Mouse (Mus musculus) hindbrain, embryonic 13.5 days (tissue): ENCODE data around the gene Sptssb. TPM values are rescaled to one million over a fixed set of nuclear protein-coding genes. Genes with fewer than 3 reads are reported as not detected.

Experiments used
- ATAC-seq: fragments of 200-750 bp; cut with Nextera tagmentation; 2 replicates; pipeline ENCODE4 v1.8.0; 2017; ENCODE audit warnings: moderate TSS enrichment; ENCODE audit not compliant: low FRiP score
- H3K27ac ChIP-seq: fragments of 300-500 bp; sonication (generic); 2 replicates; pipeline ENCODE4 v1.5.1; 2015; ENCODE audit warnings: inconsistent platforms, mild to moderate bottlenecking, moderate library complexity
- H3K27me3 ChIP-seq: fragments of 300-500 bp; sonication (generic); 2 replicates; pipeline ENCODE4 v1.6.1; 2015; ENCODE audit warnings: mild to moderate bottlenecking, inconsistent platforms
- H3K36me3 ChIP-seq: fragments of 300-500 bp; sonication (generic); 2 replicates; pipeline ENCODE4 v1.6.1; 2015; ENCODE audit warnings: mild to moderate bottlenecking, inconsistent platforms
- H3K4me1 ChIP-seq: fragments of 300-500 bp; sonication (generic); replicated peaks from 2 replicates; pipeline ENCODE4 v1.6.1; 2015; ENCODE audit warnings: inconsistent platforms
- H3K4me2 ChIP-seq: fragments of 300-500 bp; sonication (generic); 2 replicates; pipeline ENCODE4 v1.6.1; 2015; ENCODE audit warnings: inconsistent platforms, mild to moderate bottlenecking, moderate library complexity
- H3K4me3 ChIP-seq: fragments of 300-500 bp; sonication (generic); 2 replicates; pipeline ENCODE4 v1.5.1; 2015; ENCODE audit warnings: mild to moderate bottlenecking, inconsistent platforms
- H3K9ac ChIP-seq: fragments of 300-500 bp; sonication (generic); 2 replicates; pipeline ENCODE4 v1.6.1; 2015; ENCODE audit warnings: mild to moderate bottlenecking, inconsistent platforms
- H3K9me3 ChIP-seq: fragments of 300-500 bp; sonication (generic); 2 replicates; pipeline ENCODE4 v1.6.1; 2016; ENCODE audit warnings: inconsistent platforms
- WGBS: fragments of 180-500 bp; shearing (Covaris S2); methylation state at CpG from one replicate; pipeline ENCODE4 v1.1.7; 2015; 5-methylcytosine and 5-hydroxymethylcytosine counted together
- polyA plus RNA-seq: library from polyadenylated mRNA; unstranded; fragments of >200 nt; fragmentation: Nextera tagmentation; extraction: Ambion mirVana; gene quantifications from 2 replicates; pipeline ENCODE4 v1.2.1, GENCODE M21; 2015

The Sptssb gene
- polyA plus RNA-seq, 1 experiment from 2014 or later, result 0.36 TPM

- H3K4me3 ChIP-seq, result no peak overlapping the region
- no peaks in the 10 kb centered on the region for H3K27me3 ChIP-seq
- no peaks in the 10 kb centered on the region for H3K9me3 ChIP-seq
- no peak overlapping the region for H3K4me2 ChIP-seq
- no peak overlapping the region for H3K27ac ChIP-seq
- ATAC-seq, result no peak
- no peaks in the 10 kb centered on the region for H3K4me1 ChIP-seq
- H3K36me3 ChIP-seq, result no peaks in the 10 kb centered on the region
- 71% methylated on average over 1 of the region's 1 CpGs for WGBS
- H3K9ac ChIP-seq, result no peak overlapping the region
These were observed 24.0 kb upstream of the Sptssb start for GRCm38 (mm10) chr3:69883710-69884109.

- Histone ChIP-seq H3K27me3 (no peaks in the 10 kb centered on the region), H3K4me2 (no peak overlapping the region), H3K9ac (no peak overlapping the region), H3K36me3 (no peaks in the 10 kb centered on the region), H3K4me1 (no peaks in the 10 kb centered on the region), H3K27ac (no peak overlapping the region), H3K4me3 (no peak overlapping the region), H3K9me3 (no peaks in the 10 kb centered on the region)
- ATAC-seq, result no peak
- 93% methylated on average over 2 of the region's 2 CpGs for WGBS
These were observed 17.8 kb upstream of the Sptssb start for GRCm38 (mm10) chr3:69877538-69877937.

- H3K9me3 ChIP-seq, result no peaks in the 10 kb centered on the region
- WGBS, result 92% methylated on average over 3 of the region's 3 CpGs
- H3K9ac ChIP-seq, result no peak overlapping the region
- H3K27me3 ChIP-seq, result no peaks in the 10 kb centered on the region
- no peaks in the 10 kb centered on the region for H3K4me1 ChIP-seq
- H3K36me3 ChIP-seq, result no peaks in the 10 kb centered on the region
- H3K4me2 ChIP-seq, result no peak overlapping the region
- no peak overlapping the region for H3K27ac ChIP-seq
- no peak overlapping the region for H3K4me3 ChIP-seq
- no peak for ATAC-seq
These were observed 15.0 kb upstream of the Sptssb start for GRCm38 (mm10) chr3:69874721-69875120.

- H3K4me2 ChIP-seq, result no peak overlapping the region
- no peak overlapping the region for H3K4me3 ChIP-seq
- H3K36me3 ChIP-seq, result no peaks in the 10 kb centered on the region
- no peak for ATAC-seq
- no peaks in the 10 kb centered on the region for H3K9me3 ChIP-seq
- no peaks in the 10 kb centered on the region for H3K4me1 ChIP-seq
- 85% methylated on average over 6 of the region's 6 CpGs for WGBS
- H3K27ac ChIP-seq, result no peak overlapping the region
- H3K27me3 ChIP-seq, result no peaks in the 10 kb centered on the region
- H3K9ac ChIP-seq, result no peak overlapping the region
These were observed 13.1 kb upstream of the Sptssb start for GRCm38 (mm10) chr3:69872661-69873327.

- Histone ChIP-seq H3K9ac (no peak overlapping the region), H3K4me1 (no peaks in the 10 kb centered on the region), H3K4me3 (no peak overlapping the region), H3K4me2 (no peak overlapping the region), H3K36me3 (no peaks in the 10 kb centered on the region), H3K27ac (no peak overlapping the region), H3K9me3 (no peaks in the 10 kb centered on the region), H3K27me3 (no peaks in the 10 kb centered on the region)
- ATAC-seq, result no peak
- WGBS, result 87% methylated on average over 14 of the region's 14 CpGs
These were observed 11.4 kb upstream of the Sptssb start for GRCm38 (mm10) chr3:69871174-69871573.

GRCm38 (mm10) chr3:69869702-69870101, 10.0 kb upstream of the Sptssb start:
- Histone ChIP-seq H3K4me2 (no peak overlapping the region), H3K9me3 (no peaks in the 10 kb centered on the region), H3K4me3 (no peak overlapping the region), H3K4me1 (no peaks in the 10 kb centered on the region), H3K27ac (no peak overlapping the region), H3K27me3 (no peaks in the 10 kb centered on the region), H3K9ac (no peak overlapping the region), H3K36me3 (no peaks in the 10 kb centered on the region)
- no peak for ATAC-seq
- WGBS, result 84% methylated on average over 8 of the region's 8 CpGs

GRCm38 (mm10) chr3:69861789-69862395, 2.2 kb upstream of the Sptssb start:
- no peak overlapping the region for H3K27ac ChIP-seq
- no peaks in the 10 kb centered on the region for H3K9me3 ChIP-seq
- WGBS, result 65% methylated on average over 9 of the region's 9 CpGs
- H3K9ac ChIP-seq, result peak overlapping the region; percentile 71; the same call in 1 of the 2 replicates
- ATAC-seq, result no peak
- peak overlapping the region; percentile 96 for H3K4me2 ChIP-seq
- H3K4me3 ChIP-seq, result peak overlapping the region; percentile 55
- no peaks in the 10 kb centered on the region for H3K36me3 ChIP-seq
- H3K4me1 ChIP-seq, result peaks cover 21% of the 10 kb centered on the region
- peaks cover 14% of the 10 kb centered on the region for H3K27me3 ChIP-seq

- peak overlapping the region; percentile 71 for H3K9ac ChIP-seq
- peaks cover 21% of the 10 kb centered on the region for H3K4me1 ChIP-seq
- peak overlapping the region; percentile 96 for H3K4me2 ChIP-seq
- no peaks in the 10 kb centered on the region for H3K9me3 ChIP-seq
- peak; percentile 81 for ATAC-seq
- H3K27ac ChIP-seq, result peak overlapping the region; percentile 40; the same call in 1 of the 2 replicates
- peaks cover 14% of the 10 kb centered on the region for H3K27me3 ChIP-seq
- no peaks in the 10 kb centered on the region for H3K36me3 ChIP-seq
- peak overlapping the region; percentile 55 for H3K4me3 ChIP-seq
- under 1% methylated on average over 40 of the region's 40 CpGs for WGBS
These were observed 1.1 kb upstream of the Sptssb start for GRCm38 (mm10) chr3:69860589-69861521.

DNA sequence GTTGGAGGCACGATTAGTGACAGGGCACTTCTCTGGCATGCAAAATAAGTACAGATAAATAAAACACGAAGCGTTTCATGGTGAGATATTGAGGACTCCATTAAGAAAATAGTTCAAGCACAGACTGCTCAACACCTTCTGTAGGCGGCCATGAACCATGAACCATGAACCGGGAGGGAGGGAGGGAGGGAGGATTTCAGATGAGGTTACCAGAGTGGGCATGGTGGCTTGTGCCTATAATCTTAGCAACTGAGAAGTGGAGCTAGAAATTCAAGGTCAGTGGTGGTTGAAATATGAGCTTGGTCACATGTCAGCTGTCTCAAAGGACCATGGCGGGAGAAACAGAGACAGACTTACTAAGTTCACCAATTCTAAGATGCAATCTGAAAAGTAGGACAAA, 20.3 kb downstream of the Sptssb start:
- no peak for ATAC-seq
- Histone ChIP-seq H3K27me3 (no peaks in the 10 kb centered on the region), H3K9ac (no peak overlapping the region), H3K9me3 (no peaks in the 10 kb centered on the region), H3K4me2 (no peak overlapping the region), H3K4me1 (no peaks in the 10 kb centered on the region), H3K4me3 (no peak overlapping the region), H3K27ac (no peak overlapping the region), H3K36me3 (no peaks in the 10 kb centered on the region)
- WGBS, result 90% methylated on average over 6 of the region's 6 CpGs

- 87% methylated on average over 8 of the region's 8 CpGs for WGBS
- no peak overlapping the region for H3K4me2 ChIP-seq
These were observed 30.2 kb downstream of the Sptssb start for GRCm38 (mm10) chr3:69829532-69829931.

GRCm38 (mm10) chr3:69824536-69824935, 35.2 kb downstream of the Sptssb start:
- Histone ChIP-seq H3K4me1 (no peaks in the 10 kb centered on the region), H3K27me3 (no peaks in the 10 kb centered on the region), H3K27ac (no peak overlapping the region), H3K4me2 (no peak overlapping the region), H3K9ac (no peak overlapping the region), H3K36me3 (no peaks in the 10 kb centered on the region), H3K4me3 (no peak overlapping the region), H3K9me3 (no peaks in the 10 kb centered on the region)
- ATAC-seq, result no peak
- WGBS, result 91% methylated on average over 1 of the region's 1 CpGs

More at GRCm38 (mm10) chr3:69829532-69829931, 30.2 kb downstream of the Sptssb start:
- no peak for ATAC-seq
- no peak overlapping the region for H3K27ac ChIP-seq
- H3K9ac ChIP-seq, result no peak overlapping the region
- H3K4me3 ChIP-seq, result no peak overlapping the region
- H3K36me3 ChIP-seq, result no peaks in the 10 kb centered on the region
- H3K9me3 ChIP-seq, result no peaks in the 10 kb centered on the region
- no peaks in the 10 kb centered on the region for H3K27me3 ChIP-seq
- H3K4me1 ChIP-seq, result no peaks in the 10 kb centered on the region

GRCm38 (mm10) chr3:69820614-69821013, 39.1 kb downstream of the Sptssb start:
- Histone ChIP-seq H3K9me3 (no peaks in the 10 kb centered on the region), H3K27ac (no peak overlapping the region), H3K4me2 (no peak overlapping the region), H3K4me1 (no peaks in the 10 kb centered on the region), H3K36me3 (no peaks in the 10 kb centered on the region), H3K27me3 (no peaks in the 10 kb centered on the region), H3K4me3 (no peak overlapping the region), H3K9ac (no peak overlapping the region)
- WGBS, result 87% methylated on average over 7 of the region's 7 CpGs
- no peak for ATAC-seq
